Mouse (Mus musculus): ENCODE data around the gene Fam104a. TPM values are rescaled to one million over a fixed set of nuclear protein-coding genes. Genes with fewer than 3 reads are reported as not detected.

Fam104a gene
- 10 to 100 TPM; 14.9 to 15.6 TPM for total RNA-seq (2021)

GRCm38 (mm10) chr11:113683957-113684706, at the start of gene Fam104a, which contains the start of gene D11Wsu47e:
TSS of gene Fam104a (minus strand) at chr11:113684155.
TSS of gene D11Wsu47e (plus strand) at chr11:113684412.
- DNase-seq: peak; percentile 97 to 98
- intact Hi-C loops (cut with DNase I): loop anchor here (2.0 kb wide), 1 partner anchor 35 kb away; the partner anchor contains the start of gene Cog1

- no peak for DNase-seq
- intact Hi-C loops (cut with DNase I): no loop called here
Observed at GRCm38 (mm10) chr11:113731945-113732612, 48.1 kb upstream of the Fam104a start.

GRCm38 (mm10) chr11:113730879-113731278, 46.9 kb upstream of the Fam104a start:
- no peak for DNase-seq
- intact Hi-C loops (cut with DNase I): no loop called here

GRCm38 (mm10) chr11:113729917-113730316, 46.0 kb upstream of the Fam104a start:
- no peak for DNase-seq
- intact Hi-C loops (cut with DNase I): no loop called here

- intact Hi-C loops (cut with DNase I): no loop called here
Observed at GRCm38 (mm10) chr11:113729239-113729638, 45.3 kb upstream of the Fam104a start.

GRCm38 (mm10) chr11:113727992-113728391, 44.0 kb upstream of the Fam104a start:
- intact Hi-C loops (cut with DNase I): no loop called here

More at GRCm38 (mm10) chr11:113729239-113729638, 45.3 kb upstream of the Fam104a start:
- DNase-seq: no peak

GRCm38 (mm10) chr11:113726994-113727888, 43.3 kb upstream of the Fam104a start:
- no peak for DNase-seq
- intact Hi-C loops (cut with DNase I): no loop called here

More at GRCm38 (mm10) chr11:113727992-113728391, 44.0 kb upstream of the Fam104a start:
- DNase-seq: no peak

GRCm38 (mm10) chr11:113725235-113726048, 41.5 kb upstream of the Fam104a start:
- intact Hi-C loops (cut with DNase I): no loop called here
- peak in 1 of 2 experiments; percentile 34 for DNase-seq

- intact Hi-C loops (cut with DNase I): no loop called here
- DNase-seq: no peak
Observed at GRCm38 (mm10) chr11:113722405-113723090, 38.6 kb upstream of the Fam104a start.

- intact Hi-C loops (cut with DNase I): no loop called here
- DNase-seq: no peak
Observed at GRCm38 (mm10) chr11:113717767-113718424, 33.9 kb upstream of the Fam104a start.

GRCm38 (mm10) chr11:113716132-113716531, 32.2 kb upstream of the Fam104a start:
- intact Hi-C loops (cut with DNase I): no loop called here
- DNase-seq: no peak

GRCm38 (mm10) chr11:113715078-113715674, 31.2 kb upstream of the Fam104a start:
- DNase-seq: no peak
- intact Hi-C loops (cut with DNase I): no loop called here

GRCm38 (mm10) chr11:113711061-113711460, 27.1 kb upstream of the Fam104a start:
- intact Hi-C loops (cut with DNase I): loop anchor here (2.0 kb wide), 1 partner anchor 40 kb away; the partner anchor contains the start of gene Cdc42ep4

GRCm38 (mm10) chr11:113710257-113710777, 26.4 kb upstream of the Fam104a start:
- intact Hi-C loops (cut with DNase I): loop anchor here (2.0 kb wide), 1 partner anchor 40 kb away; the partner anchor contains the start of gene Cdc42ep4
- DNase-seq: no peak

More at GRCm38 (mm10) chr11:113711061-113711460, 27.1 kb upstream of the Fam104a start:
- no peak for DNase-seq

- DNase-seq: no peak
- intact Hi-C loops (cut with DNase I): loop anchor here (2.0 to 10.0 kb wide), 2 partner anchors 41 to 925 kb away; partner anchors contain the start of gene Cdc42ep4
Observed at GRCm38 (mm10) chr11:113709731-113710256, 25.8 kb upstream of the Fam104a start, which contains the start of gene Cpsf4l. TSS of gene Cpsf4l (minus strand) at chr11:113710017.

GRCm38 (mm10) chr11:113709272-113709671, 25.3 kb upstream of the Fam104a start:
- intact Hi-C loops (cut with DNase I): loop anchor here (10.0 kb wide), 1 partner anchor 926 kb away; no protein-coding TSS in a partner anchor

GRCm38 (mm10) chr11:113708629-113709213, 24.8 kb upstream of the Fam104a start:
- intact Hi-C loops (cut with DNase I): loop anchor here (10.0 kb wide), 1 partner anchor 926 kb away; no protein-coding TSS in a partner anchor
- no peak for DNase-seq

More at GRCm38 (mm10) chr11:113709272-113709671, 25.3 kb upstream of the Fam104a start:
- DNase-seq: no peak

All from heart, postnatal 36 days (tissue).